Mouse (Mus musculus) CH12.LX (cell line): ENCODE results near the gene Ntn1. TPM values are rescaled to one million over a fixed set of nuclear protein-coding genes. Genes with fewer than 3 reads are reported as not detected.

Experiments
- DNase-seq: peaks from one replicate; pipeline ENCODE4 v3.0.0-alpha.2; 2013; ENCODE audit errors: extremely low read depth
- H3K27ac ChIP-seq: 2 replicates; pipeline ENCODE4 v1.5.1; 2012; ENCODE audit warnings: low read depth, mild to moderate bottlenecking, control low read depth, moderate library complexity; ENCODE audit not compliant: insufficient read depth
- H3K27me3 ChIP-seq: replicated peaks from 2 replicates; pipeline ENCODE3; 2012; ENCODE audit warnings: inconsistent platforms
- H3K36me3 ChIP-seq, 2 experiments: replicated peaks in 1 of 2; 2 replicates each; pipeline versions ENCODE3 to v1.6.1; 2012; ENCODE audit warnings: inconsistent platforms in 1 of 2, low read length in 1 of 2, mild to moderate bottlenecking in 1 of 2, mixed read lengths in 1 of 2, moderate library complexity in 1 of 2; ENCODE audit not compliant: control insufficient read depth in 1 of 2, insufficient read depth in 1 of 2
- H3K4me1 ChIP-seq, 2 experiments: 2 replicates each; pipeline ENCODE4 v1.6.1; 2012; ENCODE audit warnings: inconsistent platforms in 1 of 2, moderate library complexity in 1 of 2; ENCODE audit not compliant: insufficient read depth in 2 of 2, control insufficient read depth in 1 of 2
- H3K4me2 ChIP-seq: 2 replicates; pipeline ENCODE4 v1.6.1; 2012; ENCODE audit warnings: low read depth, mild to moderate bottlenecking, control low read depth; ENCODE audit not compliant: poor library complexity, insufficient read depth, severe bottlenecking
- H3K4me3 ChIP-seq, 3 experiments: fragments of 150-350 bp in 1 of 3; sonication (generic) in 1 of 3; replicated peaks in 1 of 3; 2 replicates each; pipeline versions ENCODE3 to v1.5.1; 2011 to 2012; ENCODE audit warnings: low read depth in 2 of 3, low read length in 2 of 3, mild to moderate bottlenecking in 2 of 3, moderate library complexity in 2 of 3, control low read depth in 1 of 3, improper control_type of control experiment in 1 of 3, inconsistent platforms in 1 of 3, mixed read lengths in 1 of 3; ENCODE audit not compliant: poor library complexity in 1 of 3
- H3K79me2 ChIP-seq: replicated peaks from 2 replicates; pipeline ENCODE4 v1.6.1; 2012; ENCODE audit warnings: mild to moderate bottlenecking, moderate library complexity; ENCODE audit not compliant: control insufficient read depth, poor library complexity, insufficient read depth, severe bottlenecking; ENCODE audit errors: extremely low read depth
- H3K9ac ChIP-seq: 2 replicates; pipeline ENCODE4 v1.6.1; 2012; ENCODE audit warnings: low read depth, mild to moderate bottlenecking, control low read depth, moderate library complexity; ENCODE audit not compliant: insufficient read depth
- H3K9me3 ChIP-seq: replicated peaks from 2 replicates; pipeline ENCODE3; 2012; ENCODE audit warnings: low read length, inconsistent platforms, mixed read lengths
- CHD2 ChIP-seq: IDR thresholded peaks from 2 replicates; pipeline ENCODE4 v1.6.1; 2011; ENCODE audit warnings: low read length, improper control_type of control experiment
- CTCF ChIP-seq, 2 experiments: IDR thresholded peaks in 1 of 2; conservative IDR thresholded peaks in 1 of 2; 2 replicates each; pipeline ENCODE4 v1.5.1; 2011 to 2012; ENCODE audit warnings: low read depth in 2 of 2, low read length in 2 of 2, improper control_type of control experiment in 1 of 2, inconsistent platforms in 1 of 2, mild to moderate bottlenecking in 1 of 2, moderate library complexity in 1 of 2
- GABPA ChIP-seq: IDR thresholded peaks from 2 replicates; pipeline ENCODE4 v1.6.1; 2012; ENCODE audit warnings: low read depth, low read length, improper control_type of control experiment, inconsistent platforms; ENCODE audit not compliant: insufficient replicate concordance
- HCFC1 ChIP-seq: IDR thresholded peaks from 2 replicates; pipeline ENCODE4 v1.6.1; 2012; ENCODE audit warnings: low read depth, mild to moderate bottlenecking, inconsistent platforms, low read length, improper control_type of control experiment
- IRF4 ChIP-seq: IDR thresholded peaks from 2 replicates; pipeline ENCODE4 v1.6.1; 2014; ENCODE audit warnings: low read depth, mild to moderate bottlenecking, inconsistent platforms, low read length, improper control_type of control experiment
- JUN ChIP-seq: IDR thresholded peaks from 2 replicates; pipeline ENCODE4 v1.6.1; 2011; ENCODE audit warnings: low read depth, mild to moderate bottlenecking, low read length, improper control_type of control experiment, moderate library complexity; ENCODE audit not compliant: insufficient read depth
- MAFK ChIP-seq: IDR thresholded peaks from 2 replicates; pipeline ENCODE4 v1.6.1; 2011; ENCODE audit warnings: low read length, improper control_type of control experiment; ENCODE audit not compliant: insufficient replicate concordance
- MAX ChIP-seq: IDR thresholded peaks from 2 replicates; pipeline ENCODE4 v1.6.1; 2011; ENCODE audit warnings: low read length, improper control_type of control experiment
- MAZ ChIP-seq: IDR thresholded peaks from 2 replicates; pipeline ENCODE4 v1.6.1; 2012; ENCODE audit warnings: low read depth, mild to moderate bottlenecking, inconsistent platforms, low read length, improper control_type of control experiment, moderate library complexity
- MEF2A ChIP-seq: IDR thresholded peaks from 2 replicates; pipeline ENCODE4 v1.6.1; 2014; ENCODE audit warnings: low read depth, mild to moderate bottlenecking, inconsistent platforms, low read length, improper control_type of control experiment, borderline replicate concordance
- NRF1 ChIP-seq: IDR thresholded peaks from 2 replicates; pipeline ENCODE4 v1.6.1; 2014; ENCODE audit warnings: low read depth, mild to moderate bottlenecking, inconsistent platforms, low read length, improper control_type of control experiment, moderate library complexity
- PAX5 ChIP-seq: IDR thresholded peaks from 2 replicates; pipeline ENCODE4 v1.6.1; 2012; ENCODE audit warnings: low read length, inconsistent platforms, mixed read lengths
- POLR2A ChIP-seq: IDR thresholded peaks from 2 replicates; pipeline ENCODE4 v1.6.1; 2011; ENCODE audit warnings: low read depth, mild to moderate bottlenecking, improper control_type of control experiment, low read length
- POLR2AphosphoS2 ChIP-seq: IDR thresholded peaks from 2 replicates; pipeline ENCODE4 v1.6.1; 2011; ENCODE audit warnings: low read depth, low read length, improper control_type of control experiment
- RAD21 ChIP-seq: IDR thresholded peaks from 2 replicates; pipeline ENCODE4 v1.6.1; 2011; ENCODE audit warnings: low read depth, mild to moderate bottlenecking, low read length, improper control_type of control experiment, moderate library complexity
- UBTF ChIP-seq: IDR thresholded peaks from 2 replicates; pipeline ENCODE4 v1.6.1; 2012; ENCODE audit warnings: low read depth, mild to moderate bottlenecking, inconsistent platforms, low read length, improper control_type of control experiment, moderate library complexity
- USF2 ChIP-seq: conservative IDR thresholded peaks from 2 replicates; pipeline ENCODE4 v1.6.1; 2011; ENCODE audit warnings: low read depth, low read length, improper control_type of control experiment
- ZC3H11A ChIP-seq: IDR thresholded peaks from 2 replicates; pipeline ENCODE4 v1.6.1; 2012; ENCODE audit warnings: low read depth, mild to moderate bottlenecking, inconsistent platforms, low read length, improper control_type of control experiment
- ZKSCAN1 ChIP-seq: IDR thresholded peaks from 2 replicates; pipeline ENCODE4 v1.6.1; 2012; ENCODE audit warnings: low read depth, inconsistent platforms, low read length, improper control_type of control experiment, borderline replicate concordance
- ZNF384 ChIP-seq: IDR thresholded peaks from 2 replicates; pipeline ENCODE4 v1.6.1; 2012; ENCODE audit warnings: low read depth, low read length, improper control_type of control experiment, inconsistent platforms
- dilution Hi-C: fragments of 300-500 bp; cut with MboI; formaldehyde crosslinking; loops from 2 replicates; pipeline ENCODE4 v1.14.3; 2020; ENCODE audit warnings: low sequenced_read_pairs; ENCODE audit not compliant: extremely low pct_unique_long_range_greater_than_20kb, extremely low pct_ligation_motif_present
- in situ Hi-C: fragments of 300-500 bp; cut with MboI; formaldehyde crosslinking; loops from 3 replicates; pipeline ENCODE4 v1.14.3; 2019; ENCODE audit warnings: low sequenced_read_pairs, low pct_ligation_motif_present, low pct_unique_long_range_greater_than_20kb, mixed read lengths
- polyA plus RNA-seq: library from polyadenylated mRNA; unstranded; fragments of >175 nt; gene quantifications from 2 replicates; pipeline ENCODE4 v1.2.1, GENCODE M21; 2012; ENCODE audit warnings: low read depth; ENCODE audit not compliant: insufficient read length
- total RNA-seq, 2 experiments: library from RNA; depleted of rRNA; stranded (reverse); fragments of 300-350 nt in 1 of 2; fragments of >200 nt in 1 of 2; gene quantifications; 2 replicates each; pipeline ENCODE4 v1.2.3; 2012 to 2014

Gene Ntn1
- total and polyA plus RNA-seq, 3 experiments: 0.54 to 1.2 (median 0.59) TPM

- H3K9ac ChIP-seq: no peak overlapping the region
- H3K9me3 ChIP-seq: no peaks in the 10 kb centered on the region
- dilution Hi-C loops: no loop called here
- H3K4me3 ChIP-seq: no peak overlapping the region
- TF ChIP-seq MAZ (no peak), NRF1 (no peak), CHD2 (no peak), USF2 (no peak), CTCF (conservative IDR thresholded peaks at IDR 0.05 in 1 of 2, IDR thresholded peaks at IDR 0.05 in 1 of 2; ENCODE audit: low read depth in 2 of 2, low read length in 2 of 2) (no peak), MEF2A (no peak), PAX5 (no peak), HCFC1 (no peak), ZNF384 (no peak), IRF4 (no peak), ZC3H11A (no peak), MAX (no peak), POLR2AphosphoS2 (no peak), JUN (no peak), GABPA (no peak), UBTF (no peak), RAD21 (no peak), MAFK (no peak), POLR2A (no peak)
- DNase-seq: no peak
- H3K27ac ChIP-seq: no peak overlapping the region
- H3K4me1 ChIP-seq: no peaks in the 10 kb centered on the region
- in situ Hi-C loops: no loop called here
- H3K27me3 ChIP-seq: peaks cover 3% of the 10 kb centered on the region
- H3K36me3 ChIP-seq: no peaks in the 10 kb centered on the region
- H3K4me2 ChIP-seq: no peak overlapping the region
- no peaks in the 10 kb centered on the region for H3K79me2 ChIP-seq
These were observed 120.6 kb downstream of the Ntn1 start for GRCm38 (mm10) chr11:68280001-68280510.

GRCm38 (mm10) chr11:68276945-68277344 is 123.7 kb downstream of the Ntn1 start:
- Histone ChIP-seq H3K9ac (no peak overlapping the region), H3K27ac (no peak overlapping the region), H3K36me3 (no peaks in the 10 kb centered on the region), H3K9me3 (no peaks in the 10 kb centered on the region), H3K27me3 (peaks cover 3% of the 10 kb centered on the region), H3K79me2 (no peaks in the 10 kb centered on the region), H3K4me3 (no peak overlapping the region), H3K4me2 (no peak overlapping the region), H3K4me1 (no peaks in the 10 kb centered on the region)
- no peak for DNase-seq
- dilution Hi-C loops: no loop called here
- TF ChIP-seq ZKSCAN1 (no peak), HCFC1 (no peak)
- in situ Hi-C loops: no loop called here
